Mouse (Mus musculus): ENCODE measurements at regions not wholly inside any gene's neighbourhood (a gene's known extent, or its start where the extent isn't known, plus 50 kb on each side); places are given as distances from the start of the nearest gene placed in this dataset.

DNA sequence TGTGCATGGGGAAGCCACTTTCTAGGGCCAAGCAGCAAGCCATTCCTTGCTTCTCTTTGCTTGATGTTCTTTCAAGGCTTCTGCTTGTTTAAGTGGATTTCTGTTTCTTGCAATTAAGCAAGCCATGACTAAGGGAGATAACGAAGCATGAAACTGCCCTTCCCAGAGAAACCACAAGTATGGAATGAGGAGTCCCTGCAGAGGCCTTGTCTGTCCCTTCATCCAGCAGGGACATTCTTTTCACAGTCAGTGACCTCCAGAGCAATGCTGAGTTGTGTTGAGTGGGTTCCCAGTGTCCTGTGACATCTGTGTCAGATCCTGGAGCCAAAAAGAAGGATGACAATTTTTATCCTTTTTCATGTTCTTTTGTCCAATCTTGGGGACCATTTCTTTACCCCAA lies 124.9 kb upstream of the Bmp2 start:
- no peak for TF ChIP-seq POLR2A (IDR thresholded peaks at IDR 0.05; ENCODE audit: control insufficient read depth, low read depth, low read length)
- TF ChIP-seq CTCF (IDR thresholded peaks at IDR 0.05; ENCODE audit: control insufficient read depth, insufficient read depth, insufficient replicate concordance, low read depth, low read length), result no peak
- H3K36me3 ChIP-seq (ENCODE audit: control insufficient read depth, insufficient read depth, low read length), result no peaks in the 10 kb centered on the region
- no peak overlapping the region for H3K4me3 ChIP-seq (ENCODE audit: control insufficient read depth, low read depth, low read length)
- H3K4me1 ChIP-seq (ENCODE audit: control insufficient read depth, insufficient read depth, low read length), result peaks cover under 1% of the 10 kb centered on the region
- H3K27ac ChIP-seq (ENCODE audit: control insufficient read depth, insufficient read depth, low read depth, low read length), result no peak overlapping the region
- no peaks in the 10 kb centered on the region for H3K27me3 ChIP-seq (ENCODE audit: control insufficient read depth, insufficient read depth, low read length)

GRCm38 (mm10) chr2:133429369-133430062 lies 122.4 kb upstream of the Bmp2 start:
- H3K4me3 ChIP-seq (ENCODE audit: control insufficient read depth, low read depth, low read length), result no peak overlapping the region
- H3K4me1 ChIP-seq (ENCODE audit: control insufficient read depth, insufficient read depth, low read length), result peaks cover 2% of the 10 kb centered on the region
- no peak overlapping the region for H3K27ac ChIP-seq (ENCODE audit: control insufficient read depth, insufficient read depth, low read depth, low read length)
- H3K36me3 ChIP-seq (ENCODE audit: control insufficient read depth, insufficient read depth, low read length), result no peaks in the 10 kb centered on the region
- H3K27me3 ChIP-seq (ENCODE audit: control insufficient read depth, insufficient read depth, low read length), result no peaks in the 10 kb centered on the region
- TF ChIP-seq CTCF (IDR thresholded peaks at IDR 0.05; ENCODE audit: control insufficient read depth, insufficient read depth, insufficient replicate concordance, low read depth, low read length), result no peak
- TF ChIP-seq POLR2A (IDR thresholded peaks at IDR 0.05; ENCODE audit: control insufficient read depth, low read depth, low read length), result no peak

GRCm38 (mm10) chr2:133430741-133431438 lies 121.1 kb upstream of the Bmp2 start:
- TF ChIP-seq POLR2A (IDR thresholded peaks at IDR 0.05; ENCODE audit: control insufficient read depth, low read depth, low read length) (no peak), CTCF (IDR thresholded peaks at IDR 0.05; ENCODE audit: control insufficient read depth, insufficient read depth, insufficient replicate concordance, low read depth, low read length) (no peak)
- Histone ChIP-seq H3K27ac (ENCODE audit: control insufficient read depth, insufficient read depth, low read depth, low read length) (no peak overlapping the region), H3K36me3 (ENCODE audit: control insufficient read depth, insufficient read depth, low read length) (no peaks in the 10 kb centered on the region), H3K4me1 (ENCODE audit: control insufficient read depth, insufficient read depth, low read length) (peaks cover 2% of the 10 kb centered on the region), H3K27me3 (ENCODE audit: control insufficient read depth, insufficient read depth, low read length) (no peaks in the 10 kb centered on the region), H3K4me3 (ENCODE audit: control insufficient read depth, low read depth, low read length) (no peak overlapping the region)

- H3K4me3 ChIP-seq (ENCODE audit: control insufficient read depth, low read depth, low read length), result no peak overlapping the region
- no peak for TF ChIP-seq CTCF (IDR thresholded peaks at IDR 0.05; ENCODE audit: control insufficient read depth, insufficient read depth, insufficient replicate concordance, low read depth, low read length)
- TF ChIP-seq POLR2A (IDR thresholded peaks at IDR 0.05; ENCODE audit: control insufficient read depth, low read depth, low read length), result no peak
Observed at GRCm38 (mm10) chr2:133432141-133432813, 119.7 kb upstream of the Bmp2 start.

GRCm38 (mm10) chr2:133436913-133437843 lies 114.8 kb upstream of the Bmp2 start:
- H3K4me3 ChIP-seq (ENCODE audit: control insufficient read depth, low read depth, low read length), result no peak overlapping the region
- no peak for TF ChIP-seq POLR2A (IDR thresholded peaks at IDR 0.05; ENCODE audit: control insufficient read depth, low read depth, low read length)
- no peak for TF ChIP-seq CTCF (IDR thresholded peaks at IDR 0.05; ENCODE audit: control insufficient read depth, insufficient read depth, insufficient replicate concordance, low read depth, low read length)
- no peaks in the 10 kb centered on the region for H3K27me3 ChIP-seq (ENCODE audit: control insufficient read depth, insufficient read depth, low read length)

More at GRCm38 (mm10) chr2:133432141-133432813, 119.7 kb upstream of the Bmp2 start:
- no peak overlapping the region for H3K27ac ChIP-seq (ENCODE audit: control insufficient read depth, insufficient read depth, low read depth, low read length)
- no peaks in the 10 kb centered on the region for H3K36me3 ChIP-seq (ENCODE audit: control insufficient read depth, insufficient read depth, low read length)
- peaks cover 2% of the 10 kb centered on the region for H3K4me1 ChIP-seq (ENCODE audit: control insufficient read depth, insufficient read depth, low read length)
- no peaks in the 10 kb centered on the region for H3K27me3 ChIP-seq (ENCODE audit: control insufficient read depth, insufficient read depth, low read length)

GRCm38 (mm10) chr2:133438018-133438417 lies 113.9 kb upstream of the Bmp2 start:
- no peaks in the 10 kb centered on the region for H3K27me3 ChIP-seq (ENCODE audit: control insufficient read depth, insufficient read depth, low read length)
- H3K4me3 ChIP-seq (ENCODE audit: control insufficient read depth, low read depth, low read length), result no peak overlapping the region
- no peak for TF ChIP-seq CTCF (IDR thresholded peaks at IDR 0.05; ENCODE audit: control insufficient read depth, insufficient read depth, insufficient replicate concordance, low read depth, low read length)
- no peak for TF ChIP-seq POLR2A (IDR thresholded peaks at IDR 0.05; ENCODE audit: control insufficient read depth, low read depth, low read length)
- no peaks in the 10 kb centered on the region for H3K4me1 ChIP-seq (ENCODE audit: control insufficient read depth, insufficient read depth, low read length)
- H3K27ac ChIP-seq (ENCODE audit: control insufficient read depth, insufficient read depth, low read depth, low read length), result no peak overlapping the region
- H3K36me3 ChIP-seq (ENCODE audit: control insufficient read depth, insufficient read depth, low read length), result no peaks in the 10 kb centered on the region

More at GRCm38 (mm10) chr2:133436913-133437843, 114.8 kb upstream of the Bmp2 start:
- Histone ChIP-seq H3K4me1 (ENCODE audit: control insufficient read depth, insufficient read depth, low read length) (no peaks in the 10 kb centered on the region; the same call in 1 of the 2 replicates), H3K27ac (ENCODE audit: control insufficient read depth, insufficient read depth, low read depth, low read length) (no peak overlapping the region), H3K36me3 (ENCODE audit: control insufficient read depth, insufficient read depth, low read length) (no peaks in the 10 kb centered on the region)

All from testis, adult 2 months (tissue).